Mouse (Mus musculus): ENCODE measurements around the gene Slc25a29.
A peak's percentile ranks its signal among the peaks of the same experiment; 100 is the strongest.

Slc25a29 gene

GRCm38 (mm10) chr12:108833408-108833807 lies 2.3 kb downstream of the Slc25a29 start:
- DNase-seq: no peak

DNA sequence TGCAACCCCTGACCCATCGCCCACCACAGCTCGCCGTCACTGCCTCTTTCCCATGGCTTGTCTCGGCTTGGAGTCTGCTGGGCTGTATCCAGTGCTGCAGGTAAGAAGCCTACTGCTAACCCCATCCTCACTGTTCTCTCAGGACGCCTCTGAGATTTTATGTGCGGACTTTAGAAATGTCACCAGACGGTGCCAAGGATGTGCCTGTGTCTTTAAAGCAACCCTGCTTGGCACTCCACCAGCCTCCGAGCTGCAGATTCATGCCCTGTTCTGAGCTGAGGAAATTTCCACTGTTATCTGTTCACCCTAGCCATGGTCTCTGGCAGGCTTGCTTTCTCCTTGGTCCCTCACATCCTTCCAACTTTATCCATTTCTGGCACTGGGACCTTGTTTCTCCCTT lies 2.8 kb downstream of the Slc25a29 start:
- DNase-seq: no peak

- no peak for DNase-seq
Measured at GRCm38 (mm10) chr12:108831966-108832643, 3.6 kb downstream of the Slc25a29 start.

- no peak for DNase-seq
Measured at GRCm38 (mm10) chr12:108830358-108830757, 5.3 kb downstream of the Slc25a29 start.

- no peak for DNase-seq
Measured at GRCm38 (mm10) chr12:108829636-108830035, 6.0 kb downstream of the Slc25a29 start.

GRCm38 (mm10) chr12:108827641-108828040 lies 8.0 kb downstream of the Slc25a29 start:
- DNase-seq: no peak

DNA sequence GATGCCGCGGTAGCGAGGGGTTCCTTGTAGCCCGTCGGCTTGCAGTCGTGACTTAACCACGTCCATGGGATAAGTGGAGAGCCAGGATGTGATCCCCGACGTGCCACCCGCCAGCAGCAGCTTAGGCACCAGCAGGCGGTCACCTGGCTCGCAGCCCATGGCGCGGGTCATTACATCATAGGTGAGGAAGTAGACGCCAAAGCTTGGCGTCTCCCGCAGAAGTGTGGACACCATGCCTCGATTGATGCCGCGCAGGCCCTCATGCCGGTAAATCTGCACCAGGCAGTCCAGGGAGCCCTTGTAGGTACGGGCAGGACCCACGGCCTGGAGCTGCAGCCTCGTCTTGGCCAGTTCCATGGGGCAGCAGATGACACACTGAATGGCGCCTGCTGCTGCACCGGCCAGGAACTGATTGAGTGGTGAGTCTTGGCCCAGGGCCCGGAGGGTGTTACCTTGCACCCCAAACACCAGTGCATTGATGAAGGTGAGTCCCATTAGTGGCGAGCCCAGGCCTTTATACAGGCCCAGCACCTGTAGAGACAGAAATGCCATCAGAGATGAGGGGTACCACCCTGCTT lies 8.6 kb downstream of the Slc25a29 start:
- no peak for DNase-seq

GRCm38 (mm10) chr12:108826282-108826957 lies 9.3 kb downstream of the Slc25a29 start:
- DNase-seq: no peak

- DNase-seq: no peak
Measured at GRCm38 (mm10) chr12:108825561-108826224, 10.0 kb downstream of the Slc25a29 start.

DNA sequence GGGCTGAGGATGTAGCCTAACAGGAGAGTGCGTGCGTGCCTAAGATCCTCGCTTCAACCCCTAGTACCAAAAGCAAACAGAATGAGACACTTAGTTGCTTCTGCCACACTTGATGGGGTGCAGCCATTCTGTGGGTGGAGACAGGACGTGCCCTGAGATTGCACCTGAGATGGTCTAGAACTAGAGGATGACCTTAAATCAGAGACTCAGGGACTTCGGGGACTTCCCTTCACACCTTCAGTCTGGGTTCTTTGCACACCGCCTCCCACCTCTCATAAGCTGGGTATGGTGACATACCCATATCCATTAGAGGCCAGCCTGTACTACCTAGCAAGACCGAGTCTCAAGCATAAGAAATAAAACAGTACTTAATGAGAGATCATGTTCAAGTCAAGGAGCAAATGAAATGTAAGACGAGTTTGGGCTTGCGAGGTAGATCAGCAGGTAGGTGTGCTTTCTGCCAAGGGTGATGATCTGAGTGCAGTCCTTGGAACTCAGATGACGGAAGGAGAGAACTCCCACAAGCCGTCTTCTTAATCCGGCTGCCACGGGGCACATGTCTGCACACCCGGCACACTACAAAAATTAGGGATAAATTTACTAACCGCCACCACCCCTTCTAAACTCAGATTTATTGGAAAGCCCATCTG lies 11.3 kb downstream of the Slc25a29 start:
- no peak for DNase-seq

DNA sequence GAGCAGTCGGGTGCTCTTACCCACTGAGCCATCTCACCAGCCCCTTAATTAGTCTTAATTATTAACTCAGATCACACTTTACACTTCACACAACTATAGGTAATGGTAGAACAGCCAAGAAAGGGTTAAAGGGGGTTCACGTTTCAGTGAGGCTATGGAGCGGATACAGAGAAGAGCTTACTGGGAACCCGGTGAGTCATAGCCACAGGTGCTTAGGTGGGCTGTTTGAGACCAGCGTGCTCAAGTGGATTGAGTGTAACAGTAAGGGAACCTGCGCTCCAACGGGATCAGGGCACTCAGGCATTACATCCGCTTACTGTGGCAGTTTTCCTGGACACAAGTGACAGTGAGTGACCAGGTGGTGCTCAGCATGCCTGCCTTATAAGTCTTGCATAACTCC lies 12.6 kb downstream of the Slc25a29 start:
- DNase-seq: no peak

- no peak for DNase-seq
Measured at GRCm38 (mm10) chr12:108820461-108820860, 15.2 kb downstream of the Slc25a29 start.

DNA sequence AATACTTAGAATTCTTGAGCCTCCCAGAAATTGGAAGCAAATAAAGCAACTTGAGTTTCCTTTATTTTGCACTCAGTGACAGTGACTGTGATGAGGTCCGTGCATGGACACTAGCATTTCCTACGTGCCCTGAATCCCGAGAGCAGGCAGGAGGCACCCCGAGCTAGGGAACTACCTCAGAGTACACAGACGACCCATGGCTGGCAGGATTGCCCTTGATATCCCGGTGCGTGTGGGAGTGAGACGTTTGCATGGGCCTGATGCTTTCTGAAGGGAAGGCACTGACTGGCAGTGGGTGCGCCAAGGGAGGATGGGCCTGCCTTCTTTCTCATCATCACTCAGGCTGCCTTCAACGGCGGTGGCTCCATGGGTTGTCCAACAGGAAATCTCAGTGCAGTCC lies 19.1 kb downstream of the Slc25a29 start:
- no peak for DNase-seq

GRCm38 (mm10) chr12:108814470-108814869 lies 21.2 kb downstream of the Slc25a29 start:
- DNase-seq: no peak

GRCm38 (mm10) chr12:108812463-108812862 lies 23.2 kb downstream of the Slc25a29 start:
- no peak for DNase-seq

DNA sequence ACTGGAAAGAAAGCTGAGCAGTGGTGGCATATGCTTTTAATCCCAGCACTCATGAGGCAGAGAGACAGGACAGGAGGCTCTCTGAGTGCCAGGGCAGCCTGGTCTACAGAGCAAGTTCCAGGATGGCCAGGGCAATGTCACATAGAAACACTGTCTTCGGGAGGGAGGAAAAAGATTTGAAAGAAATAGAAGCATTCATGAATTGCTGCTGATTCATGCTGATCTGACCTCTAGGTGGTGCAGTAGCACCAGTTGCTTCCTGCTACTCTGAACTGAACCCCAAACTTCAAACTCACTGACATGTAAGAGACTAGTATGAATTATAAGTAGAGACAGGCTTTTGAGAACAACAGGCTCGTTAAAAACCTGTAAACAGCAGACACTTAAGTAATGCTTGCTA lies 24.6 kb downstream of the Slc25a29 start:
- no peak for DNase-seq

- no peak for DNase-seq
Measured at GRCm38 (mm10) chr12:108810309-108810708, 25.4 kb downstream of the Slc25a29 start.

- DNase-seq: no peak
Measured at GRCm38 (mm10) chr12:108809771-108810170, 25.9 kb downstream of the Slc25a29 start.

- DNase-seq: no peak
Measured at GRCm38 (mm10) chr12:108808465-108808864, 27.2 kb downstream of the Slc25a29 start.

DNA sequence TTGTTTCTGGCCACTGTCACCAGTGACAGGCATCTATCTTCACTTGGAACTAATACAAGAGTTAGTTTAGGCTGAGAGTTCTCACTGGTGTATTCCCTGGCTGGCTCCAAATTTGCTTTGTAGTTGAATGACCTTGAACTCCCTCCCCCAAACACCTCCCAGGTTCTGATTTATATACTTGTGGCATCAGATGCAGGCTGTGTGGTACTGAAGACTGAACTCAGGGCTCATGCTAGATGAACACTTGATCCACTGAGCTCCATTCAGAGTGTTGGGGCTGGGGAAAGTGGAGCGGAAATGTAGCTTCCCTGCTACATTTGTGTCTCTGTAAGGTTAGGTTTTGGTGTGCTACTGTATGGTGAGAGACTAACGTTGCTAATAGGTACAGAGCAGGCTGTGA lies 31.3 kb downstream of the Slc25a29 start:
- no peak for DNase-seq

DNA sequence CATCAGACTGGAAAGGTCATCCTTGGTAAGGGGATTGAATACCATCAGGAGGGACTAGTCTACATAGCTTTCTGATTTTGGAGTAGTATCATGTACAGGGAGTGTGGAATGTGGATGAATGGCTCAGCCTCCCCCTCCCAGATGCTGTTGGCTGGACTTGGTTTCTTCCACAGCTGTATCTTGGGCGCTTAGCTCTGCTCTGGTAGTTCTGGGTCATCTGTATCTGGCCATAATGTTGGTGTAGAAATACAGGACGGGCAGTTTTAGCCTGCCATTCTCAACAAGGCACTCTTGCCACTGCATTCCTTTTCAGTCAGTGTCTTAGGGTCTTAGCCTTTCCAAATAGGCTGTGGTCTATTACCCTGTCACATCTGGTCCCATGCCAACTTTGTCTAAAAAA lies 34.1 kb downstream of the Slc25a29 start:
- DNase-seq: no peak

GRCm38 (mm10) chr12:108794979-108795537 lies 40.6 kb downstream of the Slc25a29 start:
- peak; percentile 41 for DNase-seq
